Mouse (Mus musculus): ENCODE measurements around the gene Spats2l. TPM values are rescaled to one million over a fixed set of nuclear protein-coding genes. Genes with fewer than 3 reads are reported as not detected.

Gene Spats2l
- polyA plus RNA-seq, 1 experiment: 8.0 TPM

DNA sequence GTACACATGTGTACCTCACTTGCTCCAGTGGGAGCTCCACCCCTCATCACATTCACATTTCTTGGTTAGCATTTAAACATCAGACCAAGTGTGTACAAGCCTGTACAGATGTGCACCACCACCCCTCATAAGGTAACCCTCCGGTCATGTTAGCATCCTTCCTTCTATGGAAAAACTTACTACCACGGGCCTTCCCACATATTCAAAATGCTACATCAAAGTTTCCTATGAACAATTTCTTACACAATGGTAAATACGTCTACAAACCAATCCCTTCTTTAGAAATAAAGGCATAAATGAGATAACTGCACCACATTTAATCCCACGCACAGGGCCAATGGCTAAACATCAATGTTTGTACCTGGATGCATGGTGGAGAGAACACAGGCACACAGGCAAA, 178.5 kb downstream of the Spats2l start:
- 91% methylated on average over 4 of the region's 4 CpGs for WGBS

DNA sequence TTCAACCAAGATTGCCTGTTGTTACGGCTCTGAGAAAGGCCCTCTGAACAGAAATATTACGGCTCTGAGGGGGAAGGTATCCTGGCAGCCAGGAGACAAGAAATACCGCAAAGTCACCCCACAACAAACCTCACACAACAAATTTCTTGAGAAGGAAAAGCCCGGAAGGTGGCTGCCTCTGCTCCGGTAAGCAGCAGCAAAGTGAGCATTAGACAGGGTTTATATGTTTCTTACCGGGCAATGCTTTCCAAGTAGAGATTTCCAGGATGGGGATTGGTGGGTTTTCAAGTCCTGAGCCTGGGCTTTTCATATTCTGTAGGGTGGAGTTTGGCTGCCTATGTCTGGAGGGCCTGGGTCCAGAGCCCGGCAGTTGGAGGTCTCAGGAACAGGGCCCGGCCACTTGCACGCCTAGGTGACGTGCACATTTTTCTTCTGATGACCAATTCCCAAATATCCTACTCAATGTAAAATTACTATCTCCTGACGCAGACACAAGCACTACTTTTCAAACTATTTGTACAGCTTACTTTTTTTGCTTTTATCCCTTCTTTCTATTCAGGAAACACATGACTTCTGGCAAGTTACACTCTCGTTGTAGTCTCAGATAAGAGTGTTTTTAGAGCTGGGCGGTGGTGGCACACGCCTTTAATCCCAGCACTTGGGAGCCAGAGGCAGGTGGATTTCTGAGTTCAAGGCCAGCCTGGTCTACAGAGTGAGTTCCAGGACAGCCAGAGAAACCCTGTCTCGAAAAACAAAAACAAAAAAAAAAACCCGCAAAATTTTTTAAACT, 179.8 kb downstream of the Spats2l start:
- WGBS: 82% methylated on average over 16 of the region's 16 CpGs
- no peak for DNase-seq (ENCODE audit: low read depth, low spot score)

More for the DNA sequence above, 178.5 kb downstream of the Spats2l start:
- DNase-seq (ENCODE audit: low read depth, low spot score): no peak

DNA sequence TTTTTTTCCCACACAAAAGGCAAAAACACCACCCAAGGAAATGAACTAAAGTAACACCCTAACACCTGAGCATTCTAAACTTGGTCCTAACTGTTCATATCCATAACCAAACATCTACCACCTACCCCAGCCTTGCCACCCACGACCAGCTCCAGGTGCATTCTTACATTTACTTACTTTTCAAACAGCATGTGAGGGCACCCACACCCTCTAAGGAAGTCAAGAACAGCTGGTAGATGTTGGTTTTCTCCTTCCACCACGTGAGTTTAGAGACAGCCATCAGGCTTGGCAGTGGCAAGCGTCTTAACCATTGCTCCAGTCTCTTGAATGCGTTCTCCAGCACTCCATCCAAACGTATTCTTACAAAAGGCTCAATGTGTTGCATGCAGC, 180.4 kb downstream of the Spats2l start:
- no peak for DNase-seq (ENCODE audit: low read depth, low spot score)
- WGBS: 74% methylated on average over 5 of the region's 5 CpGs

DNA sequence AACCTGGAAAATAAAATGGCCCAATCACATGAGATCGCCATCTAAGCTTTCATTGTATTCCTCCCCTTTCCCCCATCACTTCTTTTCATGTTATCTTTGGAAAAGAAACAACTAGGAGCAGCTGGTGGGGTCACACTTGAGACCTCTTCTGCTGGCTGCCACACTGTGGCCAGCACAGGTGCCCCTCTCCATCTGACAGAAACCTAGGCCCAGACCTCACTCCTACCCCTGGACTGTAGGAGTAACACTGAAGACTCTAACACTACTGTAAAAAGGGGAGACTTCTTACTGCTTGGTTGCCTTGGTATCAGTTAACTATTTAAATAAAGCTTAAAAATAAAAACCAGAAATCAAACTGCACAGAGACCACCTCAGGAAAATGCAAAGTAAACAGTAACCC, 181.8 kb downstream of the Spats2l start:
- DNase-seq (ENCODE audit: low read depth, low spot score): no peak
- whole genome bisulfite sequencing: 82% methylated on average over 1 of the region's 1 CpGs

DNA sequence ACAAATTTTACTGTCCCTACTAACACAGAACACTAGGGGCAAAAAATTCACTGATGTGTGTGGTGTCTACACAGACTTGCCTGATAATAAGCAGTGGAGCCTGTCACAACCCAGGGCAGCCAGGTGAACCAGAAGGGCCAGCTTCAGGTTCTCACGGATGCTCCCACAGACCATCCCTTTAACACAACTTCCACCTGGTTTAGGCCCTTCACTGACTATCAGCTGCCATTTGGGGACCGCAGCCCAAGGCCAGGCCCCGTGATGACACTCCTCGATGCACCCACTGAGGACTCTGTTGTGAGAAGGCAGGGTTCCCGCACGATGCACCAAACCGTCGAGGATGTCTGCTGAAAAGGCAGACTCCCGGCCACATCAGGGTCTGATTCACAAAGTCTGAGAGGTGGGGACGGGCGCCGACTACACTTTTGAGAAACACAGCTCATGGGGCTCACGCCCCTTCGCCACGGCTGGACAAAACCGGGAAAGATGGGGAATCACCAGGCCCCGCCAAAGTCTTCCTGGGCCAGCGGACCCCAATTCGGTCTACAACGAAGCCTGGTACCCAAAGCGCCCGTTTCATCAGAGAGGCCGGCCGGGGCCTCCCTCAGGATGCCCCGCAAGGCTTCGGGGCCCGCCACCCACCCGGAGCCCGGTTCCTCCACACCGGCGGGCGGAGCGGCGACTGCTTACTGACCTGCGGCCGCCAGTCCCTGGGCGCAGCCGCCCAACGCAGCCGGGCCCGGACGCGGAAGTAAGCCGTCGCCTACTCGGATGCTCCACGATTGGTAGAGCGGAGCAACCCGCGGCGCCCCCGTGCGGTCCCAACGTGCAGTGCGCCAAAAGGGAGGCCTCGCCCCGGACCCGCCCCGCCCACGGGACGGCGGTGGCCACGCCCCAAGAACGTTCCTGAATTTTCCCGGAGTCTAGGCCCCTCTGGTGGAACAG, 195.6 kb downstream of the Spats2l start:
- WGBS: under 1% methylated on average over 65 of the region's 65 CpGs
- peak; percentile 67 for DNase-seq (ENCODE audit: low read depth, low spot score)

DNA sequence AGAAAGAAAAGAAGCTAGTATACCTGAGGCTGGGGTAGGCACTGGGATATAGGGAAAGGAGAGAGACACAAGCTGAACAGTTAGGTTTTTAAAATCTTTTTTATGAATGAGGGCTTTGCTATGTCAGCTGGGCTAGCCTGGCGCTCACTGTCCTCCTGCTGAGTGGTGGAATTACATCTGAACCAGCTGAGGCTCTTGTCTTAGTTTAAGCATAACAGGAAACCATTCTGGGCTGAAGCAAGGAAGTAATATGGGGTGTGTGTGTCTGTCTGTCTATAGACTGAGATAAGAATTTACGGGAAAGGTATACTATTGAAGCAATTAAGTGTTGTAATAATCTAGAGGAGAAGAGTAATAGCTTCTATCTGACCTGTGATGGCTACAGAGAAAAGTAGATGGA, 197.6 kb downstream of the Spats2l start:
- DNase-seq (ENCODE audit: low read depth, low spot score): no peak
- 52% methylated on average over 2 of the region's 2 CpGs for WGBS

DNA sequence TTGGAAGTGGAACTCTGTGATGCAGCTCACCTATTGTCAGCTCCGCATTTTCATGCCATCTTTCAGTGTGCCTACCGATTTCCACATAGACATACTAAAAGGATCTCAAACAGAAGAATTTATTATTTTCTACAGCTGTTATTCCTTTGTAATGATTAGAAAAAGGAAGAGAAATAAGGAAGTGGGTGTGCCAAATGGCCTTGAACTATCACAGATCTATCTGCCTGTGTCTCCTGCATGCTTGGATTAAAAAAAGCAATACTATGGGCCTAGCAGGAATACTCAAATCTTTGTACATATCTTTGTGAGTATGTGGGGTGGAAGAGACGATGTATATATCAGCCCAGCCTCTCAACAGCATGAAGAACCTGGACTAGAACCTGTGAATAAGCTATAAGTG, 202.9 kb downstream of the Spats2l start:
- DNase-seq (ENCODE audit: low read depth, low spot score): no peak
- WGBS: 88% methylated on average over 3 of the region's 3 CpGs

DNA sequence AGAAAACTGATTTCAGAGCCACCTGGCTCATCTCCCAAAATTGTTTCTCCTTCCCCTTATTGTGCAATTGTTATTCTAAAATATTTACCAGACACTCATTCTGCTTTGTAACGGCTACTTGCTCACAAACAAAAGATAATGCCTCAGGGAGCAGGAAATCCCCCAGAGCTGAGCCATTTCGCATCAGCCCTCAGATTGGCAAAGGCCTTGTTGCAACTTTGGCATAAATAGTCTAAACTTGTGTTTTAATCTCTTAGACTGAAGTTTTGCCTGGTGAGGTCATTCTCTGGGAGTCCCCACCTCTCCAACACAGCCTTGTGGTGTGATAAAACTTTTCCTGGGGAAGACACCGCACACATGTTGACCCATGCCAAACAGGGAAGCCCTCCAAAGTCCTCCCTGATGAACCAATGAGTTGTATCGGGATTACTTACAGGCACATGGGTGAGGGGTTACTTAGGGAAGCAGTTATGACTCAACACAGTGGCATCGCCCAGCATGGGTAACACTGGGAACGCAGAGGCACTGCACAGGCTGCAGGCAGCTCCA, 215.2 kb downstream of the Spats2l start:
- WGBS: 51% methylated on average over 6 of the region's 6 CpGs
- DNase-seq (ENCODE audit: low read depth, low spot score): no peak

DNA sequence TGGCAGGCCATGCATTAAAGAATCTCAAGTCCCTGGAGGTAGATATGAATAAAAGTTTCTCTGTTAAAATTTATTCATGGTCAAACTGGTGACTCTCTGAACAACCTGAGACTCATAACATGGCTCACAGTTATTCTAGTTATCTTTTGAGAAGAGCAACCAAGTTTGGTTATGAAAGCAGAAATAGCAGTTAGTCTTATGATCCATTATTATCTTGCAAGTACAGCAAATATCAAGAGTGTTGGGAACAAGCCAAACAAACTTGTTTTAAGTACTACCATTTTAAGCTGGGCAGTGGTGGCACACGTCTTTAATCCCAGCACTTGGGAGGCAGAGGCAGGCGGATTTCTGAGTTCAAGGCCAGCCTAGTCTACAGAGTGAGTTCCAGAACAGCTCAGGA, 217.3 kb downstream of the Spats2l start:
- DNase-seq (ENCODE audit: low read depth, low spot score): no peak
- WGBS: 76% methylated on average over 2 of the region's 2 CpGs

DNA sequence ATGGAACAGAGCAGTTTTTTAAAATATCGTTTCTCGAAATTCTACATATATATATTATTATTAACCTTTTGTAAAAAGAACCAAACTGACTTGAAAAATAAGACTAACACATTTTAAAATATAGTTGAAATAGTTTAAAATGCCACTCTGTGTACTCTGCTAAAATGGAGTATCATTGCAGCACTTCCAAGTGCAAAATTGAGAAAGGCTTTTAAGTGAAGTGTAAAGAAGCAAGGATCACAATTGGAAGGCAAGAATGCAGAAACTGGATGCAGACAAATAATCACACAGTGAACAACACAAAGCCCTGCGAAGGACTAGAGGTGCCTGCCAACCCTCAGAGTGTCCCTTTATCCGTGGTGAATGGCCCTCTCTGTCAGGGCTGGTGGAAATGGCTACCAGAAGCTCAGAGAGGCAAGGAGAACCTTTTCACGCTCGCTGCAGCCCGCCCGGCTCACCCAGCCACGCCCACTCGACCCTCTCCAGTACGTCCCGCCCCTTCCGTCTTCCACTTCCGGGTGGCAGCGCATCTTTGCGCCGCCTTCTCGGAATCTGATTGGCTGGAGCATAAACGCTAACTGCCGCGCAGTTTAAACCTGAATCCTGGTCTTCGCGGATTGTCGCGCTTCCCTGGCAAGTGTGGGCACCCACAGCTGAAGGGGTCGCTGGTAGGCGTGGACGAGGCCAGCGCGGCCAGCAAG, 221.6 kb downstream of the Spats2l start, which contains the start of gene Sgo2a:
Gene Sgo2a (plus strand): TSS at position 540 of the 701 bp plus-strand sequence.
- WGBS: 7% methylated on average over 30 of the region's 30 CpGs
- DNase-seq (ENCODE audit: low read depth, low spot score): peak; percentile 86

DNA sequence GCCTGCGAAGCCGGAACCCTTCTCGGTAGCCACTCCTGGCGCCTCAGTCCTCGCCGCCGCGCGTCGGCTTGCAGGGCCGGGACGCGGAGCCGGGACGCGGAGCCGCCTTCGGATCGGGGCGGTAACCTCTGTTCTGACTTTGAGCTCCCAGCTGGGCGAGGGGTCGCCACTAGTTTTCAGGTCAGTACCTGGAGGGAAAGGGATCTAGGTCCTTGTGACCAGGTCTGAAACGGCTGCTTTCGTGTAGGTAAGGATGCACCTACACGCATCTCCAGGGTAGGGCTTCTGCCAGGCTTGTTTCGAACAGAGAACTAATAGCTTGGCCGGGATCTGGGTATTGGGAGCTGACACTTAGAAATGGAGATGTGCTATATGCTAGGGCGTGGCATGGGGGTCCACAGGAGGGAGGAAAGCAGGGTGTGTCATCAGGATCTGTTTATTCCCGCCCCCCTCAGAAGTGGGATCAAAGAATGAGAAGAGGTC, 222.2 kb downstream of the Spats2l start:
- DNase-seq (ENCODE audit: low read depth, low spot score): no peak
- under 1% methylated on average over 29 of the region's 29 CpGs for WGBS

Other genes starting within 250 kb of the Spats2l start
- gene Sgo2a, start 221.8 kb downstream of the Spats2l start, polyA plus RNA-seq (2012; rRNA removed): 0.83 and 1.3 TPM in 2 replicates
- 2.3 and 3.2 TPM in 2 replicates for gene Kctd18, start 244.8 kb downstream of the Spats2l start, polyA plus RNA-seq (2012; rRNA removed)

Measured in large intestine, adult 2 months (tissue).